Mouse (Mus musculus) urinary bladder, postnatal 14 days (tissue): ENCODE measurements at regions not wholly inside any gene's neighbourhood (a gene's known extent, or its start where the extent isn't known, plus 50 kb on each side); places are given as distances from the start of the nearest gene placed in this dataset.
A peak's percentile ranks its signal among the peaks of the same experiment; 100 is the strongest.

Experiments
- DNase-seq: peaks from one replicate; pipeline ENCODE4 v3.0.0; 2021; ENCODE audit warnings: low spot score

GRCm38 (mm10) chr13:107904051-107904740 is 140.1 kb upstream of the Smim15 start:
- no peak for DNase-seq

GRCm38 (mm10) chr13:107903150-107903959 is 140.9 kb upstream of the Smim15 start:
- no peak for DNase-seq

- DNase-seq: no peak
These were observed 141.5 kb upstream of the Smim15 start for GRCm38 (mm10) chr13:107902800-107903149.

- DNase-seq: peak; percentile 43
These were observed 144.5 kb upstream of the Smim15 start for GRCm38 (mm10) chr13:107899600-107900229.

GRCm38 (mm10) chr13:107897646-107898045 is 146.6 kb upstream of the Smim15 start:
- no peak for DNase-seq

GRCm38 (mm10) chr13:107897184-107897583 is 147.1 kb upstream of the Smim15 start:
- no peak for DNase-seq

GRCm38 (mm10) chr13:107893581-107894183 is 150.6 kb upstream of the Smim15 start:
- no peak for DNase-seq

- DNase-seq: no peak
These were observed 151.2 kb upstream of the Smim15 start for GRCm38 (mm10) chr13:107893081-107893480.

- DNase-seq: no peak
These were observed 152.3 kb upstream of the Smim15 start for GRCm38 (mm10) chr13:107891946-107892345.

- DNase-seq: peak; percentile 64
These were observed 153.1 kb upstream of the Smim15 start for GRCm38 (mm10) chr13:107890866-107891821.

GRCm38 (mm10) chr13:107889985-107890865 is 154.0 kb upstream of the Smim15 start:
- peak; percentile 100 for DNase-seq

- peak; percentile 33 for DNase-seq
These were observed 154.7 kb upstream of the Smim15 start for GRCm38 (mm10) chr13:107889588-107889984.

GRCm38 (mm10) chr13:107888571-107889451 is 155.4 kb upstream of the Smim15 start:
- peak; percentile 56 for DNase-seq

GRCm38 (mm10) chr13:107888231-107888555 is 156.1 kb upstream of the Smim15 start:
- no peak for DNase-seq

- no peak for DNase-seq
These were observed 156.6 kb upstream of the Smim15 start for GRCm38 (mm10) chr13:107887366-107888230.

- DNase-seq: no peak
These were observed 159.4 kb upstream of the Smim15 start for GRCm38 (mm10) chr13:107884836-107885235.

GRCm38 (mm10) chr13:107882337-107882736 is 161.9 kb upstream of the Smim15 start:
- no peak for DNase-seq

GRCm38 (mm10) chr13:107880551-107880950 is 163.7 kb upstream of the Smim15 start:
- no peak for DNase-seq
